Mouse (Mus musculus) hindbrain, embryonic 12.5 days (tissue): ENCODE data around the gene Ppfia3. TPM values are rescaled to one million over a fixed set of nuclear protein-coding genes. Genes with fewer than 3 reads are reported as not detected.
"Not testable (repeated sequence)": the region's sequence is repeated elsewhere in the genome, so short reads cannot be mapped to it uniquely, and the experiment has no call there.

Source experiments
- ATAC-seq: fragments of 200-750 bp; cut with Nextera tagmentation; 2 replicates; pipeline ENCODE4 v1.8.0; 2017; ENCODE audit warnings: moderate TSS enrichment; ENCODE audit not compliant: low FRiP score
- H3K27ac ChIP-seq: fragments of 300-500 bp; sonication (generic); 2 replicates; pipeline ENCODE4 v1.5.1; 2016; ENCODE audit warnings: mild to moderate bottlenecking
- H3K27me3 ChIP-seq: fragments of 300-500 bp; sonication (generic); 2 replicates; pipeline ENCODE4 v1.6.1; 2016; ENCODE audit warnings: mild to moderate bottlenecking
- H3K36me3 ChIP-seq: fragments of 300-500 bp; sonication (generic); 2 replicates; pipeline ENCODE4 v1.6.1; 2016; ENCODE audit warnings: mild to moderate bottlenecking
- H3K4me1 ChIP-seq: fragments of 300-500 bp; sonication (generic); 2 replicates; pipeline ENCODE4 v1.6.1; 2016
- H3K4me2 ChIP-seq: fragments of 300-500 bp; sonication (generic); replicated peaks from 2 replicates; pipeline ENCODE4 v1.6.1; 2016; ENCODE audit warnings: mild to moderate bottlenecking
- H3K4me3 ChIP-seq: fragments of 300-500 bp; sonication (generic); 2 replicates; pipeline ENCODE4 v1.5.1; 2016; ENCODE audit warnings: mild to moderate bottlenecking
- H3K9ac ChIP-seq: fragments of 300-500 bp; sonication (generic); 2 replicates; pipeline ENCODE4 v1.6.1; 2016; ENCODE audit warnings: mild to moderate bottlenecking, moderate library complexity
- H3K9me3 ChIP-seq: fragments of 300-500 bp; sonication (generic); replicated peaks from 2 replicates; pipeline ENCODE4 v1.6.1; 2016; ENCODE audit warnings: mild to moderate bottlenecking
- WGBS: fragments of 180-500 bp; shearing (Covaris S2); methylation state at CpG from one replicate; pipeline ENCODE4 v1.1.7; 2016; 5-methylcytosine and 5-hydroxymethylcytosine counted together
- polyA plus RNA-seq: library from polyadenylated mRNA; unstranded; fragments of >200 nt; fragmentation: Nextera tagmentation; extraction: Ambion mirVana; gene quantifications from 2 replicates; pipeline ENCODE4 v1.2.1, GENCODE M21; 2016

Ppfia3 gene
- polyA plus RNA-seq, 1 experiment from 2014 or later: 15.6 TPM

DNA sequence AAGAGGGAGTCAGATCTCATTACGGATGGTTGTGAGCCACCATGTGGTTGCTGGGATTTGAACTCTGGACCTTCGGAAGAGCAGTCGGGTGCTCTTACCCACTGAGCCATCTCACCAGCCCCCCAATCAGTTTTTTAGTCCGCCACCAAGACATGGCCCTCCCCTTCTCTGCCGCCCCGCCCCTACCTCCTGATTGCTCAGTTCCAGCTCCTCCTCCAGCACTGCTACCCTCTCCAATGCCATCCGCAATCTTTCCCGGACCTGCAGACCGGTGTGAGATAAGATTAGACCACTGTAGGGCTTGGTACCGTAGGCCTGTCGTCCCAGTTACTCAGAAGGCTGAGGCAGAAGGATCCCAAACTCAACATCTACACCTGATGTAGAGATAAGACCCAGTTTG, 7.7 kb downstream of the Ppfia3 start:
- not testable (repeated sequence) for H3K9me3 ChIP-seq, H3K4me3 ChIP-seq, ATAC-seq, H3K4me2 ChIP-seq, H3K9ac ChIP-seq, H3K27ac ChIP-seq
- WGBS: 58% methylated on average over 11 of the region's 11 CpGs
- Histone ChIP-seq H3K4me1 (peaks cover 16% of the 10 kb centered on the region), H3K27me3 (peaks cover 41% of the 10 kb centered on the region), H3K36me3 (peaks cover 28% of the 10 kb centered on the region)

DNA sequence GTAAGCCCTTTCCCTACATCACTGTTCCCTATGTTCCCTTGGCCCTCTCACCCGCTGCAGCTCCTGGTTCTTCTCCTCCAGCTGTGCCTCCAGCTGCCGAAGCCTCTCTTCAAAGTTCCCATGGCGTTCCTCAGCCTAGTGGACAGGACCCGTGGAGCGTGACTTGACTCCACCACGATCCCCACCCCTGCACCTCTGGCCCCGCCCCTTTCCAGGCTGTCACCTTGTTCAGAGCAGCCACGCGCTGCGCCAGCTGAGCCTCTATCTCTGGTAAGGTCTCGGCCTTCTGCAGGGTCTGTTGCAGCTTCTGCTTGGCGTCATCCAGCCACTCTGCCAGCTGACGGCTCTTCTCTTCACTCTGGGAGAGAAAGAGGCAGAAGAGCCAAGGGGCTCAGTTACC, 10.7 kb downstream of the Ppfia3 start:
- H3K27ac ChIP-seq: no peak overlapping the region
- peaks cover 44% of the 10 kb centered on the region for H3K36me3 ChIP-seq
- H3K9me3 ChIP-seq: no peaks in the 10 kb centered on the region
- 0 out of 2 replicates have a peak, but pooled peaks cover under 1% of the 10 kb centered on the region for H3K4me1 ChIP-seq
- 58% methylated on average over 13 of the region's 13 CpGs for WGBS
- H3K4me3 ChIP-seq: no peak overlapping the region
- H3K9ac ChIP-seq: no peak overlapping the region
- peaks cover 14% of the 10 kb centered on the region for H3K27me3 ChIP-seq
- no peak overlapping the region for H3K4me2 ChIP-seq
- no peak for ATAC-seq

DNA sequence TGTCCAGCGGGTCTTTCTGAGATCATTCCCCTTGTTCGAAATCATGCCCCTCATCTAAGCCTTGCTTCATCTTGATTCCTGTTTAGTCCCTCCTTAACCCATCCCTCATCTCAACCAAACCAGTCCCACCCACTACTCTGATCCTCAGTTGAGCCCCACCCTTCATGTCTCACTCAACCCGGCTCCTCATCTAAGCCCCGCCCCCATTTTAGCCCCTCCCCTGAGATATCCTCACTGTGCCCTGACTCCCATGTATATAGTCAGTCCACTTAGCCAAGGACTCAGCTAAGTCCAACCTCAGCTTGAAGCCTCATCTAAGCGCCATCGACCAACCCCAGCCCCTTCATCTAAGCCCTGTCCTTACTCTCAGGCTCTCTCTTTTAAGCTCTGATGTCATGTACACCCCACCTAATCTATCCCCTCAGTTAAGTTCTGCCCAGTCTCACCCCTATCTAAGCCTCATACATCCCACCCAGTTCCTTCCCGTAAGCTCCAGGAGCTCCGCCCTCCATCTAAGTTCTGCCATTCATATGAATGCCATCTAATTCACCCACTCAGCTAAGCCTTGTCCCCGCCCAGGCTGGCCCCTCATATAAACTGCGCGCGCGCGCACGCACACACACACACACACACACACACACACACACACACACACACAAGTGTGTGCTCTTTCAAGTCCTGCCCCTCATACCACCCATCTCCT, 11.3 kb downstream of the Ppfia3 start:
- ATAC-seq: no peak
- H3K9me3 ChIP-seq: no peaks in the 10 kb centered on the region
- no peaks in the 10 kb centered on the region for H3K4me1 ChIP-seq
- no peak overlapping the region for H3K4me3 ChIP-seq
- no peak overlapping the region for H3K27ac ChIP-seq
- H3K27me3 ChIP-seq: peaks cover 10% of the 10 kb centered on the region
- H3K36me3 ChIP-seq: peaks cover 45% of the 10 kb centered on the region
- no peak overlapping the region for H3K9ac ChIP-seq
- WGBS: 73% methylated on average over 15 of the region's 15 CpGs
- H3K4me2 ChIP-seq: no peak overlapping the region

- WGBS: 25% methylated on average over 5 of the region's 5 CpGs
- no peak for ATAC-seq
- H3K27me3 ChIP-seq: peaks cover 3% of the 10 kb centered on the region
- no peak overlapping the region for H3K9ac ChIP-seq
- no peaks in the 10 kb centered on the region for H3K4me1 ChIP-seq
- no peak overlapping the region for H3K4me3 ChIP-seq
- H3K27ac ChIP-seq: no peak overlapping the region
- no peak overlapping the region for H3K4me2 ChIP-seq
- H3K9me3 ChIP-seq: no peaks in the 10 kb centered on the region
- H3K36me3 ChIP-seq: peaks cover 65% of the 10 kb centered on the region
These were observed 13.8 kb downstream of the Ppfia3 start for GRCm38 (mm10) chr7:45353041-45353440.

DNA sequence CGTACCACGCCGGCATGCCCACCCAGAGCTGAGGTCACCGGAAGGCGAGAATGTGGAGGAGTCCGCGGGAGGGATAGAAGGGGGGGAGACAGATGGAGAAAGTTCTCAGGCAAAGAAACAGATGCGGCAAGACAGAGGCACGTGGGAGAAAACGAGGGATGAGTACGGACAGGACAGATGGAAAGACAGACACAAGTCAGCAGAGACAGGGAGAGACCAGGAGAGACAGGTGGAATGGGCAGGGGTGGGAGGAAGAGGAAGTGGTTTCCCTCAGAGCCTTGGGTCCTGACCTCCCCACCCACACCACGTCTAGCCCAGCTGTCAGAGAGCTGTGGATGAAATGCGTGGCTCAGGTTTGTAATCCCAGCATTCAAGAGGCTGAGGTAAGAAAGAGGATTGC, 19.9 kb downstream of the Ppfia3 start:
- no peak for ATAC-seq
- Histone ChIP-seq H3K4me2 (no peak overlapping the region), H3K27ac (no peak overlapping the region), H3K36me3 (peaks cover 57% of the 10 kb centered on the region), H3K27me3 (peaks cover 3% of the 10 kb centered on the region), H3K4me1 (no peaks in the 10 kb centered on the region), H3K4me3 (no peak overlapping the region), H3K9ac (no peak overlapping the region), H3K9me3 (no peaks in the 10 kb centered on the region)
- WGBS: 77% methylated on average over 13 of the region's 13 CpGs

- no peak for ATAC-seq
- H3K36me3 ChIP-seq: peaks cover 32% of the 10 kb centered on the region
- WGBS: 23% methylated on average over 13 of the region's 13 CpGs
- H3K27ac ChIP-seq: no peak overlapping the region
- H3K4me1 ChIP-seq: peaks cover 28% of the 10 kb centered on the region
- no peak overlapping the region for H3K4me3 ChIP-seq
- H3K9me3 ChIP-seq: no peaks in the 10 kb centered on the region
- no peak overlapping the region for H3K4me2 ChIP-seq
- no peak overlapping the region for H3K9ac ChIP-seq
- peaks cover 14% of the 10 kb centered on the region for H3K27me3 ChIP-seq
These were observed 23.3 kb downstream of the Ppfia3 start for GRCm38 (mm10) chr7:45343543-45343942.

- Histone ChIP-seq H3K9me3 (no peaks in the 10 kb centered on the region), H3K4me1 (peaks cover 37% of the 10 kb centered on the region), H3K27me3 (peaks cover 20% of the 10 kb centered on the region), H3K9ac (no peak overlapping the region), H3K4me2 (no peak overlapping the region), H3K4me3 (no peak overlapping the region), H3K27ac (no peak overlapping the region), H3K36me3 (peaks cover 20% of the 10 kb centered on the region)
- ATAC-seq: no peak
- 94% methylated on average over 11 of the region's 11 CpGs for WGBS
These were observed 24.7 kb downstream of the Ppfia3 start for GRCm38 (mm10) chr7:45342081-45342480.

GRCm38 (mm10) chr7:45341303-45341702, 25.5 kb downstream of the Ppfia3 start:
- Histone ChIP-seq H3K36me3 (peaks cover 13% of the 10 kb centered on the region), H3K4me1 (peaks cover 37% of the 10 kb centered on the region), H3K27me3 (peaks cover 26% of the 10 kb centered on the region), H3K9me3 (no peaks in the 10 kb centered on the region), H3K4me2 (peak overlapping the region; percentile 84), H3K4me3 (no peak overlapping the region), H3K9ac (no peak overlapping the region), H3K27ac (no peak overlapping the region)
- ATAC-seq: no peak
- 4% methylated on average over 8 of the region's 8 CpGs for whole genome bisulfite sequencing

- H3K4me1 ChIP-seq: peaks cover 37% of the 10 kb centered on the region
- H3K27ac ChIP-seq: no peak overlapping the region
- under 1% methylated on average over 11 of the region's 11 CpGs for WGBS
- no peak for ATAC-seq
- H3K9ac ChIP-seq: no peak overlapping the region
- H3K4me2 ChIP-seq: peak overlapping the region; percentile 84
- peak overlapping the region; percentile 45 for H3K4me3 ChIP-seq
- peaks cover 6% of the 10 kb centered on the region; the same call in 1 of the 2 replicates for H3K36me3 ChIP-seq
- H3K9me3 ChIP-seq: no peaks in the 10 kb centered on the region
- H3K27me3 ChIP-seq: peaks cover 28% of the 10 kb centered on the region
These were observed 26.1 kb downstream of the Ppfia3 start for GRCm38 (mm10) chr7:45340669-45341068.

DNA sequence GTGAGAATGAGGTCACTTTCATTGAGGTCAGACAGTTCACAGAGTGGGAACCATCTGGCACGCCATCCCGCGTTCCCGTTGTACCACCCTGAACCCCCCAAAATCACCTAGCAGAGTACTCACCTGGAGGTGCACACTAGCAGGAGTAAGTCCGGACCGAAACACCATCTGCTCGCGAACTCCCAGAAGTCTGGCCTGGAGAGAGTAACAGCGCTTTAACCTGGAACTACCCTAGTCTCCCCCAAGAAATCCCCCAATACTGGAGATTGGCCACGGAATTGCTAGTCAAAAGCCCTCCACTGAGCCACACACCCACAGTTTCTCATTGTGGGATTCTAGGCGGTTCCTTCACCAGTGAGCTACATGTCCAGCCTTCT, 26.8 kb downstream of the Ppfia3 start:
- 0 out of 2 replicates have a peak, but pooled peaks cover 2% of the 10 kb centered on the region for H3K36me3 ChIP-seq
- H3K9ac ChIP-seq: peak overlapping the region; percentile 77
- H3K4me3 ChIP-seq: peak overlapping the region; percentile 45
- 4% methylated on average over 11 of the region's 11 CpGs for WGBS
- peak overlapping the region; percentile 84 for H3K4me2 ChIP-seq
- no peak for ATAC-seq
- peaks cover 29% of the 10 kb centered on the region for H3K27me3 ChIP-seq
- H3K4me1 ChIP-seq: peaks cover 38% of the 10 kb centered on the region
- no peaks in the 10 kb centered on the region for H3K9me3 ChIP-seq
- H3K27ac ChIP-seq: 0 out of 2 replicates have a peak overlapping the region, but pooled peaks have one; percentile 13

DNA sequence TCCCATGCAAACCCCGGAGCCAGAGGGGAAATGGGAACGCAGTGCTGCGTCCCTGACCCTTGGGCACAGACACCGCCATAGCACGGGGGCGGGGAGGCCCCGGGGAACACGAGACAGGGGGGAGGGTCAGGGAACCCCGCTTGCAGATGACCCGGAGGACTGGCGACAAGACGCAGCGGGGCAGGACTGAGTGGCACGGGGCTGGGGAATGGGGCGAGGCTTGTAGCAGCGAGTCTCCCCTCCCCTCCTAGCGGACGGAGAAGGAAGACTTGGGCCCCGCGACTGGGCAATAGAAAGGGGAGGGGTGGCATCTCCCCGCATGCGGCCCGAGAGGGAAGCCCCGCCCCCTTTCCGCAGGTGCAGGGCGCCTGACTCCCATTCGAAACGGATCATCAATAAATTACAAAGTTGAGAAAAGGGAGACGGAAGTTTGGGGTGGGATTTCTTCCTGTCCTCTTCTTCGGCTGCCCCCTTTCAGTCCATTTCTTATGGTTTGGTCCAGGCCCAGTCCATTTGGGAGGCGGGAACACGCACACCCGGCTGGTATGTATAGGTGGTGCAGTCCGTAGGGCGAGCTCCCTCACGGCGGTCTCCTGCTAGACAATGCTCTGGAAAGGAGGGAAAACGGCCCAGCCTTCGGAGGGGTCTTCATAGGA, 27.3 kb downstream of the Ppfia3 start:
- Histone ChIP-seq H3K4me1 (peaks cover 43% of the 10 kb centered on the region), H3K4me2 (peak overlapping the region; percentile 84), H3K9ac (peak overlapping the region; percentile 77), H3K4me3 (peak overlapping the region; percentile 45), H3K9me3 (no peaks in the 10 kb centered on the region), H3K27me3 (peaks cover 33% of the 10 kb centered on the region), H3K36me3 (no peaks in the 10 kb centered on the region), H3K27ac (peak overlapping the region; percentile 72)
- peak; percentile 86 for ATAC-seq
- WGBS: under 1% methylated on average over 39 of the region's 39 CpGs

- peak overlapping the region; percentile 45 for H3K4me3 ChIP-seq
- no peak for ATAC-seq
- WGBS: 5% methylated on average over 14 of the region's 14 CpGs
- peaks cover 48% of the 10 kb centered on the region for H3K4me1 ChIP-seq
- peak overlapping the region; percentile 84 for H3K4me2 ChIP-seq
- H3K9ac ChIP-seq: 0 out of 2 replicates have a peak overlapping the region, but pooled peaks have one; percentile 77
- H3K27me3 ChIP-seq: peaks cover 39% of the 10 kb centered on the region
- no peak overlapping the region for H3K27ac ChIP-seq
- H3K36me3 ChIP-seq: no peaks in the 10 kb centered on the region
- H3K9me3 ChIP-seq: no peaks in the 10 kb centered on the region
These were observed 28.5 kb downstream of the Ppfia3 start for GRCm38 (mm10) chr7:45338161-45338911.
